Mouse (Mus musculus) lung, postnatal 0 days (tissue): Measurements from ENCODE around the gene Eps8l1. TPM values are rescaled to one million over a fixed set of nuclear protein-coding genes. Genes with fewer than 3 reads are reported as not detected.

ENCODE experiments used
- ATAC-seq: fragments of 200-750 bp; cut with Nextera tagmentation; 2 replicates; pipeline ENCODE4 v1.8.0; 2017; ENCODE audit warnings: moderate library complexity
- DNase-seq: peaks from one replicate; pipeline ENCODE4 v3.0.0-alpha.2; 2016; ENCODE audit warnings: low spot score
- H3K27ac ChIP-seq: fragments of 300-500 bp; sonication (generic); 2 replicates; pipeline ENCODE4 v1.5.1; 2014; ENCODE audit warnings: antibody characterized with exemption, mild to moderate bottlenecking, low read length, mixed read lengths
- H3K27me3 ChIP-seq: fragments of 300-500 bp; sonication (generic); replicated peaks from 2 replicates; pipeline ENCODE4 v1.6.1; 2014; ENCODE audit warnings: low read length, mixed read lengths; ENCODE audit not compliant: insufficient read depth
- H3K36me3 ChIP-seq: fragments of 300-500 bp; sonication (generic); 2 replicates; pipeline ENCODE4 v1.6.1; 2014; ENCODE audit warnings: low read length, mixed read lengths; ENCODE audit not compliant: insufficient read depth
- H3K4me1 ChIP-seq: fragments of 300-500 bp; sonication (generic); 2 replicates; pipeline ENCODE4 v1.6.1; 2014; ENCODE audit warnings: antibody characterized with exemption, low read depth, low read length, mixed read lengths; ENCODE audit not compliant: insufficient read depth
- H3K4me2 ChIP-seq: fragments of 300-500 bp; sonication (generic); replicated peaks from 2 replicates; pipeline ENCODE4 v1.6.1; 2014; ENCODE audit warnings: low read depth, mild to moderate bottlenecking, low read length, moderate library complexity, mixed read lengths
- H3K4me3 ChIP-seq: fragments of 300-500 bp; sonication (generic); 2 replicates; pipeline ENCODE4 v1.5.1; 2014; ENCODE audit warnings: low read depth, low read length
- H3K9ac ChIP-seq: fragments of 300-500 bp; sonication (generic); replicated peaks from 2 replicates; pipeline ENCODE4 v1.6.1; 2014; ENCODE audit warnings: low read depth, mild to moderate bottlenecking
- H3K9me3 ChIP-seq: fragments of 300-500 bp; sonication (generic); 2 replicates; pipeline ENCODE4 v1.6.1; 2016; ENCODE audit warnings: low read length, mixed read lengths
- CTCF ChIP-seq: IDR thresholded peaks from 2 replicates; pipeline ENCODE4 v1.5.1; 2016; ENCODE audit warnings: antibody characterized with exemption, mild to moderate bottlenecking
- EP300 ChIP-seq: IDR thresholded peaks from 2 replicates; pipeline ENCODE4 v1.6.1; 2016; ENCODE audit warnings: antibody characterized with exemption, mild to moderate bottlenecking, control low read depth
- WGBS: fragments of 180-500 bp; shearing (Covaris S2); extraction: QIAGEN DNeasy Blood & Tissue Kit; methylation state at CpG from one replicate; pipeline ENCODE4 v1.1.7; 2014; 5-methylcytosine and 5-hydroxymethylcytosine counted together
- polyA plus RNA-seq: library from polyadenylated mRNA; unstranded; fragments of >200 nt; fragmentation: Nextera tagmentation; extraction: Ambion mirVana; gene quantifications from 2 replicates; pipeline ENCODE4 v1.2.1, GENCODE M21; 2015

The Eps8l1 gene
- polyA plus RNA-seq, 1 experiment from 2014 or later, result 15.0 TPM

DNA sequence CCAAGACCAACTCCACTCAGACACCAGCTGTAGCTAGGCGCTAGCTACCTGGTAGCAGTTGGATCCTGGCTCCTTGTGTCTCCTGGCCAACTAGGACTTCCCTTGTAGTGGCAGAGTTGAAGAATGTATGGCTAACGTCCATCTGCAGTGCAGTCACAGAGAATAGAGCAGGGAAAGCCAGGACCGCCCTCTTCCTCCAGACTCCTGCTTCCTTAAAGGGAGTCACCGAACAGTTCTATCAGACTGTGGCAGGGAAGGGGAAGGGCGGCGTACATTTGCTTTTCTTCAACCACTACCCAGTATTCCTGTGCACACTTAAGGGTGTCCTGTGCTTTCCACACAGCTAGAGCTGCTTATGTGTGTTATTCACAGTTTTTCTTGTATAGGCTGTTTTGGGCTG lies 30.8 kb downstream of the Eps8l1 start:
- Histone ChIP-seq H3K4me3 (no peak overlapping the region), H3K4me2 (no peak overlapping the region), H3K9ac (no peak overlapping the region), H3K36me3 (peaks cover 12% of the 10 kb centered on the region), H3K9me3 (no peaks in the 10 kb centered on the region), H3K27ac (peak overlapping the region; percentile 51; the same call in 1 of the 2 replicates), H3K27me3 (no peaks in the 10 kb centered on the region), H3K4me1 (peaks cover 10% of the 10 kb centered on the region; the same call in 1 of the 2 replicates)
- WGBS, result 69% methylated on average over 6 of the region's 6 CpGs
- TF ChIP-seq CTCF, result no peak
- TF ChIP-seq EP300, result no peak
- ATAC-seq, result peak; percentile 73
- peak; percentile 66 for DNase-seq

DNA sequence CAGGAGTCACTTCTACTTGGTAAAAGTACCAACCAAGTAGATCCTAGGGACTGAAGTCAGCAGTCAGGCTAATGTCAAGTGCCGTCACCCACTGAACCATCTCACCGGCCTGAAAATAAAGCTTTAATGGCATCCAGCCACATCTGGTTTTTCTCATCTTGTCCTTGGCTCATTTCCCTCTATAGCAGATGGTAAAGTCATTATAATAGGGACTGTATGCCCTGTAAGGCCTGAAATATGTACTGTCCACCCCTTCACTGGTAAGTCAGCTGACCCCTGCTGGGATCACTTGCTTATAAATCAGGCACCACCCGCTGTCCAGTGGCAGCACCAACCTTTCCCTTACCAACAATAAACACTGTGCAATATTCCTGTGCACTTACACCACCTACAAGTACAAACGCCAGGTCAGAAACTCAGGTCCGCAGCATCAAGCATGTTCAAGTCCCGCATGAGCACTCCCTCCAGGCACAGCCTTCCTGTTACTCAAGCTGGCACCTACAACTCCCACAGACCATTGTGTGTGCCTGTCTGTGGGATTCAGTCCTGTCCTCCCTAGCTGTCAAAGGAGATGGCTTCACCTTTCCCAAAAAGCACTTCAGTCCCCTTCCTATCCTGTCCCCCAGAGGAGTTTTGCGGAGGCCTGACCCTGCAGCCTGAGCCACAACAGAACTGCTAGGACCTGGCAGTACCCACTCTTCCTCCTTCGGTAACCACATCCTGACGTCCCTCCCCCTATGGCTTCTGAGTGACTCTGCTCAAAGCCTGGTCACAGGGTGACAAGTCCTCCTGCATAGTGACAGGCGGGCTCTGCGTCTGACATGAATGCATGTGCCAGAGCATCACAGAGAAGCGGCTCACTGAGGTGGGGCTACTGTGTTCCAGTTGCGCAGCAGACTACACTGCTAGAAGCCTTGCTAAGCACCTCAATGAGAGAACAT lies 32.1 kb downstream of the Eps8l1 start:
- Histone ChIP-seq H3K4me2 (no peak overlapping the region), H3K27me3 (no peaks in the 10 kb centered on the region), H3K9me3 (no peaks in the 10 kb centered on the region), H3K9ac (no peak overlapping the region), H3K4me3 (no peak overlapping the region), H3K36me3 (peaks cover 14% of the 10 kb centered on the region; the same call in 1 of the 2 replicates), H3K4me1 (peaks cover 10% of the 10 kb centered on the region; the same call in 1 of the 2 replicates), H3K27ac (0 out of 2 replicates have a peak overlapping the region, but pooled peaks have one; percentile 20)
- peak; percentile 76 for DNase-seq
- peak; percentile 64 for TF ChIP-seq EP300
- no peak for TF ChIP-seq CTCF
- peak; percentile 78 for ATAC-seq
- whole genome bisulfite sequencing, result 72% methylated on average over 13 of the region's 13 CpGs

DNA sequence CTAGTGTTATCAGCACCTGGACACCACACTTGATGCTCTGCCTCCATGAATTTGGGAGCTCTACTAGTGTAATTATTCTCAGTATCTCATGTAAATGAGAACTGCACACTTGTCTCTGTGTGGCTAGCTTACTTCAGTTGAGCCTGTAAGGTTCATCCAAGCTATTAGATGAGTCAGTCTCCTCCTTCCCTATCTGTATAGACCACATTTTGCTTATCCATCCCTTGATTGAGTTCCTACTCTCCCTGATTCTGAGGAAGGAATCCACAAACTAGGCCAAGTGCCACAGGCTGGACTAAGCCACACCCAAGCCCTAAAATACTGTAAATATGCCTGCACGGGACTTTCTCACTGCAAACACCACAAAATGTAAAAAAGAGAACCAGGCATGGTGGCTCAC lies 33.5 kb downstream of the Eps8l1 start:
- no peak overlapping the region for H3K27ac ChIP-seq
- H3K9ac ChIP-seq, result no peak overlapping the region
- DNase-seq (no peak), ATAC-seq (no peak)
- no peaks in the 10 kb centered on the region for H3K27me3 ChIP-seq
- H3K4me2 ChIP-seq, result no peak overlapping the region
- peaks cover 10% of the 10 kb centered on the region; the same call in 1 of the 2 replicates for H3K4me1 ChIP-seq
- TF ChIP-seq CTCF (no peak), EP300 (no peak)
- H3K36me3 ChIP-seq, result peaks cover 14% of the 10 kb centered on the region; the same call in 1 of the 2 replicates
- H3K9me3 ChIP-seq, result no peaks in the 10 kb centered on the region
- 59% methylated on average over 1 of the region's 1 CpGs for WGBS
- no peak overlapping the region for H3K4me3 ChIP-seq

DNA sequence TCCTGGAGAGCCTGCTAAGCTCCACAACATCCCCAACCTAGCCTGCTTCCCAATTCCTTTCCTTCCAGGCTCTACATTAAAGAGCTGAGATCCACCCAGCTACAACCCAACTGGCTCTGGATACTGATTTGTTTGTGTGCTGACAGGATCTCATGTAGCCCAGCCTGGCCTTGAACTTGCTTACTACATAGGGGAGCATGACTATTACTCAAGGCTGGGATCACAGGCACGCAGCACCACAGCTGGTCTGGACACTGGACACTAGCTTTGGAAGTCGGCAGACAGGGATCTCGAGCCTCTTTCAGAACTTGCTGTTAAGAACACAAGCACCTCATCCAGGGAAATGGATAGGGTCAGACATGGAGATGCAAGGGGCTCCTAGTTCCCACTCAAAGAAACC lies 36.0 kb downstream of the Eps8l1 start:
- WGBS, result 94% methylated on average over 3 of the region's 3 CpGs
- H3K27me3 ChIP-seq, result no peaks in the 10 kb centered on the region
- H3K4me3 ChIP-seq, result no peak overlapping the region
- no peak overlapping the region for H3K9ac ChIP-seq
- ATAC-seq (no peak), DNase-seq (no peak)
- no peak overlapping the region for H3K27ac ChIP-seq
- H3K4me1 ChIP-seq, result peaks cover 17% of the 10 kb centered on the region
- H3K36me3 ChIP-seq, result peaks cover 6% of the 10 kb centered on the region; the same call in 1 of the 2 replicates
- TF ChIP-seq CTCF, result no peak
- H3K9me3 ChIP-seq, result no peaks in the 10 kb centered on the region
- H3K4me2 ChIP-seq, result no peak overlapping the region

DNA sequence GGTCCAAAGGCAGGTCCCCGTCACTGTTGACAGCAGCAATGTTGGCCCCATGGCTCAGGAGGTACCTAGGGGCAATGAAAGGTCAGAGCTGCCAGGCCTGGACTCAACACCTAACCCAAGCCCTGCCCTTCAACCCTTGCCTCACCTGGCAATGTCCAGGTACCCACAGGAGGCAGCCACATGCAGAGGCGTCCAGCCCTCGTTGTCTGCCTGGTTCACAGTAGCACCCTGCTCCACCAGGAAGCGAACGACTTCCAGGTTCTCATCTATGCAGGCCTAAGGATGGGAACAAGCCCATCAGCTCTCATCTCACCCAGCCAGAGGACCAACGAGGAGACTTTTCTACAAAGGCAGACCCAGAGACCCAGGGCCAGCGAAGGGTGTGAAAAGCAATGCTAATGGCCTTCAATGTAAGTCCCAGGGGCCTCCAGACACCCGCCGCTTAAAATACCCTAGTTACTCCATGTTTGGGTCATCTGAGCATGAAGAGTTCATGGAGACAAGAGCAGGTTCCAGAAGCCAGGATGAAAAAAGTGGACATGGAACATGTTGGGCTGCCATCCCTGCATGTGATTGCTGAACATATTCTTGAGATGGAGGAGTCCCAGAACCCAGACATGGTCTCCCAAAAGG lies 36.9 kb downstream of the Eps8l1 start:
- peaks cover 17% of the 10 kb centered on the region for H3K4me1 ChIP-seq
- ATAC-seq (no peak), DNase-seq (no peak)
- H3K36me3 ChIP-seq, result peaks cover 6% of the 10 kb centered on the region; the same call in 1 of the 2 replicates
- no peak overlapping the region for H3K27ac ChIP-seq
- H3K9me3 ChIP-seq, result no peaks in the 10 kb centered on the region
- 91% methylated on average over 9 of the region's 9 CpGs for WGBS
- no peak for TF ChIP-seq CTCF
- no peak for TF ChIP-seq EP300
- H3K4me3 ChIP-seq, result no peak overlapping the region
- 0 out of 2 replicates have a peak overlapping the region, but pooled peaks have one; percentile 81 for H3K4me2 ChIP-seq
- H3K9ac ChIP-seq, result no peak overlapping the region
- no peaks in the 10 kb centered on the region for H3K27me3 ChIP-seq

DNA sequence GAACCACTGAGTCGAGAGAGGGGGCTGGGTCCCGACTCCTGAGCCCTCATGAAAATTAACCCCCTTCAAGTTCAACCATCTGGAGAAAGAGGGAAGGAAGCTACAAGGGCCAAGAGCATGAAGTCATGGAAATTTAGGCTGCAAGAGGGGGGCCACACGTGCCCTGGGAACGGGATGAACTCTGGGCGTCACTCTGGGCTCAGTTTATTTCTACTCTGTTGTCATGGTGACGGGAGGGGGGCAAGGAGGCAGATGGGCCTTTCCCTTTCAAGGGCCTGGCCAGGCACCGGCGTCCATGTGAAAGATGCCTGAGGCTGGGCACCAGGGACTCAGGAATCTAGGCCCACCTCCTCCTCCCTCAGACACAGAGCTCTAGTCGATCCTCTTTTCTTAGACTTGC lies 37.8 kb downstream of the Eps8l1 start:
- peak; percentile 92 for TF ChIP-seq EP300
- TF ChIP-seq CTCF, result 0 out of 2 replicates have a peak, but pooled peaks have one; percentile 1
- peak; percentile 73 for ATAC-seq
- Histone ChIP-seq H3K4me2 (peak overlapping the region; percentile 81), H3K36me3 (peaks cover 6% of the 10 kb centered on the region; the same call in 1 of the 2 replicates), H3K27me3 (no peaks in the 10 kb centered on the region), H3K4me3 (no peak overlapping the region), H3K9me3 (no peaks in the 10 kb centered on the region), H3K4me1 (peaks cover 14% of the 10 kb centered on the region), H3K9ac (no peak overlapping the region), H3K27ac (peak overlapping the region; percentile 44; the same call in 1 of the 2 replicates)
- 21% methylated on average over 9 of the region's 9 CpGs for WGBS
- peak; percentile 96 for DNase-seq
